Mouse (Mus musculus) frontal cortex, postnatal 14 days (tissue): ENCODE results near the gene Sidt2.
A peak's percentile ranks its signal among the peaks of the same experiment; 100 is the strongest.

Experiments
- DNase-seq, 2 experiments: peaks; one replicate each; pipeline ENCODE4 v3.0.0; 2022; ENCODE audit warnings: low spot score in 2 of 2

Sidt2 gene

DNA sequence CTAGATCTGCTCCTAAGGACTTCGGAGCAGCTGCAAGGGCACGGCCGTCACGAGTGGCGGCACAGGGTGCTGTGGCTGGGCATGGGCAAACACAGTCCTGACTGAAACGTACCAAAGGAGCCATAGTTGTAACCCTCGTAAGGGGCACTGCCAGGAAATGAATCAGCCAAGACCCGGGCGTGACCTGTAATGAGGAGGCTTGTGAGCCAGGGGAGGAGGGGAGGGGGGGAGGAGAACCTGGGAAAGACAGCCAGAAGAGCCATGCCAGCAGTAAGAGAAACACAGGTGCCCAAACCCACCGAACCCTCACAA, 8.2 kb downstream of the Sidt2 start:
- no peak for DNase-seq

DNA sequence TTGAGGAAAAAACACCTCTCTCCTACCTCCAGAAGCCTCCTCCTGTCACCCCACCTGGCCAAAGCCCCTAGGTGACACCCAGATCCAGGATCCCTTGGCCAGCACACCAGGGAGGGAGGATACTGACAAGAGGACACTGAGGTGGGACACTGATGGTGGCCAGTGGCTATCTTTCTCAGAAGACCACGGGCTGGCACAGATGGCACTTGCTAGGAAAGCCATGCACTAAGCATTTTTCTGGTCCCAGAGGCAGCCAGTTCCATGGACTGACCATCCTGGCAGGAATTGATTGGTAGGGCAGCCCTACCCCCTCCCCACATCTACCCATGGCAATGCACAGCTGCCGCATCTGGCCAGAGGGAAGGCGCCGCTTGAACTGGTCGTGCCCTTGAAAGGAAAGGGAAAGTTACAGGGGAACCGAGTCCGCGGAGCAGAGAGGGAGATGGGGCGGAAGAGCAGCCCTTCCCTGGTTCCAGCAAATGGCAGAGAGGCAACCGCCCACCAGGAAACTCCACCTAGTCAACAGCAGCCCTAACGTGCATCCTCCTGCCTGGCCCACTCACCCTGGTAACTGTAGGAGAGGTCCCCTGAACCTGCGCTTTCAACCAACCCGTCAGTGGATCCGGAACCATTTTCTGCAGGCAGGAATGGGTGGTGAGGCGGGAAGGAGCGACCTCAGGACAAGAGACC, 8.7 kb downstream of the Sidt2 start:
- no peak for DNase-seq

- DNase-seq, result no peak
Observed at GRCm38 (mm10) chr9:45945721-45946120, 9.3 kb downstream of the Sidt2 start.

DNA sequence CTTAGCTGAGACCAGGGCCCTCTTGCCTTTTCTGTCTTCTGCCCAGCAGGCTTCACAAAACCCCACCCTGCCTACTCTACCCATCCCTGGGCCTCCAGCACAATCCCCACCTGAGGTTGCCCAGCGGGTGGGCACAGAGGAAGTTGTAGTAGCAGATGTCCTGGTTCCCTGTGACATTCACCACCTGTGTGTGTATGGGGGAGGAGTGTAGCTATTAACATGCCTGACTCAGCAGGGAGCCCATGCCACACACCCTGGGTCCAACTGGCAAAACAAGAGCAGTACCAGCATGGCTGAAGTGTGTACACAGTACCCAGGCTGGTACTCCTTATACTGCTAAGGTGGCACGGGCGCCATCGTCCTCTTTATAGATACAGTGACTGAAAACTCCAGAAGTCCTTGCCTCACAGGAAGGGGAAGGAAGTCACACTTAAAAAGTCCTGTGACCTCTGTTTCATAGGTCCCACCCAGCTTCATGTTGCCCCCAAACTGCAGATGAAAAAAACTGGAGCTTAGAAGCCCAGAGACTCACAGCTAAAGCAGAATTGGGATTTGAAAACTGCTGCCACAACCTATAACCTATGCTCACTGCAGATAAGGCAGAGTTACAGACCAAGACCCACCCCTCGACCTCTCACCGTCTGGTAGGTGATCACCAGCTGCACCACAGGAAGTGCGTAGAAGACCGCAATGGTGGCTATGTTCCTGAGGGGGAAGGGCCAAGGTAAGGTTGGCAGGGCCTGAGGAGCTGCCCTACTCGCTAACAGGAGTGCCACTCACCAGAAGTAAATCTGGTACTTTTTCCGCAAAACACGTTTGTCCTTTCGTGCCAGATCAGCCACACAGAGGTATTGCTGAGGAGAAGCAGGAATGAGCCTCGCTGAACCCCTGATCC, 10.3 kb downstream of the Sidt2 start:
- no peak for DNase-seq

- DNase-seq, result no peak
Observed at GRCm38 (mm10) chr9:45943628-45944505, 11.2 kb downstream of the Sidt2 start.

DNA sequence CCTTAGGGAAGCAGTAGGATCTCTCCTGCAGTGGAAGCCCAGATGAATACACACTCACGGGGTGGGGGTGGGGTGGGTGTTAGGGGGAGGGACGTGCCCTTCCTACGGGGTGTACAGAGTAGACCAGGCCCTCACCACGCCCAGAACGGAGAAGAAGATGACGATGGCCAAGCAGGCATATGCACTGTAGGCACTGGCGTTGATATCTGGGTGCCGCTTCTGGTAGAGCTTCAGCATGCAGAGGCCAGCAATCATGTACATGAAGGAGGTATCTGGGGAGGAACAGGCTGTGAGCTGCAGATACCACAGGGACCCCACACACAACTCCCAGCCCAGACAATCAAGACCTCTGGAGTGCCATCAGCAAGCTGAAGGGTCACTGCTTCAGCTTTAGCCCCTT, 12.1 kb downstream of the Sidt2 start:
- DNase-seq, result no peak

GRCm38 (mm10) chr9:45942464-45942863, 12.6 kb downstream of the Sidt2 start:
- DNase-seq, result no peak

- DNase-seq, result no peak
Observed at GRCm38 (mm10) chr9:45941329-45941888, 13.6 kb downstream of the Sidt2 start.

- DNase-seq, result no peak
Observed at GRCm38 (mm10) chr9:45939794-45940193, 15.3 kb downstream of the Sidt2 start.

DNA sequence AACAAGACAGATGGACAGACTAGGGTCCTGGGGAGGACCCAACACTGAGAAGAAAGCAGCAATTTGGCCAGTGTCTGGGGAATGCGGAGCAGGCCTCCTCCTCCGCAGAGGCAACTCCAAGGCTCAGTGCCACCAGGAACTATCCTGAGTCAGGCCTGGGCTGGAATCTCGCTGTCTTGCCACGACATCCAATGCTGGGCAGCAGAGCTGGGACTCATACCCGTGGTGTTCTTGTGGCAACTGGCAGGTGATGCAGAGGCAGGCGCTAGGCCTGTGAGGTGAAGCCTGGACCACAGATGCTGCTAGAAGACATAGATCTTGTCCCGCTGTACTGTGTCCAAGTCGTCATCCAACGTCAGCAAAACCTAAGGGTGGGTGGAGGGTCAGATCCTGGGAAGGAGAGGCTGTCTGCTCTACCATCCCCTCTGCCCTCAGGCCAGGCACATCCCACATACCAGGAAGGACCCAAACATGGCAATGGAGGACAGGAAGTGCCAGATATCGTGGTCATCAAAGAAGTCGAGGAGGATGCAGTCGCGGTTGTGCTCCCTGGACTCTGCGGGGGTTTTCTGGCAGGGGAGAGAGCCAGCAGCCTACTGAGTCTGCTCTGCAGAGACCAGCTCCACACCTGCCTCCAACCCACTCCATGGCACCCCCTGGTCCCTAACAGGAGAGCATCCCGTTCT, 16.0 kb downstream of the Sidt2 start:
- DNase-seq, result no peak

DNA sequence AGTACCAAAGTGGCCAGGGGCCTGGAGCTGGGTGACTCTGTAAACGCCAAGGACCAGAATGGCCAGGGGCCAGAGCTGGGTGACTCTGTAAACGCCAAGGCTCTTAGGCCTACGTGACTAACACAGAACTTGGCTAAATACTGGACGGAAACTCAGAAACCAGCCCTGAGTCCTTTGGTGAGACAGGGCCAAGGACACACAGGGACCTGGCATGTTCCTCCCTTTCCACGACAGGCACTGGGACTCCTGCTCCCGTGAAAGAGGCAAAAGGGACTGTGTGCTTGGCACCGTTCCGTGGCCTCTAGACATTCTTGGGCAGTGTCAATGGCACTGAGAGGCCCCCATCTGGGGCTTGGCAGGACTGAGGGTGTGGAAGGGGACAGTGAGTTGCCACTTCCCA, 17.0 kb downstream of the Sidt2 start:
- DNase-seq, result no peak

- DNase-seq, result peak in 1 of 2 experiments; percentile 49
Observed at GRCm38 (mm10) chr9:45936883-45937282, 18.2 kb downstream of the Sidt2 start.

- DNase-seq, result no peak
Observed at GRCm38 (mm10) chr9:45935628-45936210, 19.3 kb downstream of the Sidt2 start, which contains the start of gene Tagln. Gene Tagln (minus strand): TSS chr9:45936058.

DNA sequence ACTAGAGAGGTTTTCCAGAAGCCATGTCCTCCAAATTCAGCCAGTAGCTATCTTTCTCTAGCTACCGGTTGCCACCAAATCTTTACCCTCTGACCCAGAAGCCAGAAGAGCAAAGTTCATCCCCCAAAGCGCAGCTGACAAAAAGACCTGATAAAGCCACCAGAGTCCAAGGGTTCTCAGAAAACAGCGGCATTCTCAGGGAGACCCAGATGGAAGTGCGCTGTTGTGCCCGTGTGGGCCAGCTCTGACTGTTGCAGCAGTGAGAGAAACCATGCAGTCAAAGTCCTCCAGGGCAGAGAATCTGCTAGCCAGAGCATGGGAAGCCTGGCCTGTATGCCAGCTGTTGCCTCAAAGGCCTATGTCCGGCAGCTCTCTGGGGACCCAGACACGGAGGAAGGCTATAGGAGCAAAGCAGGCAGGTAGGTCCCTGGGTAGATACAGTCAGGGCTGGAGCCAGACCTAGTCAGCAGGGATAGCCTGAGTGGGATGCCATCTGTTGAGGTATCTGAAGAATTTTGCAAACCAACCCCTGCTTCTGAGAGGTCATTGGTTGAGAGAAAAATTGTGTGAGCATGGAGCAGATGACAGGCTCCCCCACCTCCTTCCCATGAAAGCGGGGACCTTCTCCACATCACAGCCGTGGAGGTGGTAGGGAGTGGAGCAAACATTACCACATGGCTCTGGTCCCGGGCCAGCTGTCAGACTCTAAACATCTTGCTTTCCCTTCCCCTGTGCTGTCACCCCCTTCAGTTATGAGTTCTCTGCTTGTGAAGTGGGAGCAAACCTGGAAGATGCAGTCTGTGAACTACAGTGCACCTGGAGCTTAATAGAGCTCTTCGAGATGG, 22.3 kb downstream of the Sidt2 start:
- DNase-seq, result no peak

DNA sequence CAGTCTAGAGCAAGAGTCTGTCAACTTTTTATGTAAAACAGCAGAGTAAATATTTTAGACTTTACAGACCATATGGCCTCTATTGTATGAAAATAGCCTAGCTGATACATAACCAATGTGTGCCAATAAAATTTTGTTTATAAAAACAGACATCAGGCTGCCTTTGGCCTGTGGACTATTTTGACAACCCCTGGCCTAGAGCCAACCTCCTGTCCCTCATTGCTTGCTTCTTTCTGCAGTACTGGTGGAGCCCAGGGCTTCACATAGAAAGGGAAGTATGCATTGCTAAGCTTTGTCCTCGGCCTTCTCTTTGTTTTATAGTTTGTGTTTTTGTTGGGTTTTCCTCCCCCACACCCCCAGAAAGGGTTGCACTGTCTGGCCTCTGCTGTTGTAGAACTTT, 23.1 kb downstream of the Sidt2 start:
- no peak for DNase-seq

DNA sequence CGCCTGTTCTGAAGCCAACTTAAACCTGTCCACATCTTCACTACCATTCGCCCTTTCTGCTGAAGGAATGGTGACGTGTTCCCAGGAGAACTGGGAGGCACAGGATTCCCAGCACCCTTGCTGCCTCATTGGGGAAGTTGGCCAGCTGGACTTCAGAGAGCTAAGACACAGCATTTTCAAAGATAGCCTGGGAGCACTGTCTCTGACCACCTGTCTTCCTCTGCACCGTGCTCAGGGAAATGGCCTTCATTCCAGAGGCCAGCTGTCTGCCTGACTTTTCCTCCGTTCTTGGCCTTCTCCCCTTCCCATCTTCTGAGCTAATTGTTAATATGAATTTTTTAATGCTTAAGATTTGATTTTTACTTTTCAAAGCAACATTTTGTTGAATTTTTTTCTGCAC, 25.8 kb downstream of the Sidt2 start:
- DNase-seq, result no peak

GRCm38 (mm10) chr9:45919895-45920294, 35.2 kb downstream of the Sidt2 start:
- DNase-seq, result no peak

DNA sequence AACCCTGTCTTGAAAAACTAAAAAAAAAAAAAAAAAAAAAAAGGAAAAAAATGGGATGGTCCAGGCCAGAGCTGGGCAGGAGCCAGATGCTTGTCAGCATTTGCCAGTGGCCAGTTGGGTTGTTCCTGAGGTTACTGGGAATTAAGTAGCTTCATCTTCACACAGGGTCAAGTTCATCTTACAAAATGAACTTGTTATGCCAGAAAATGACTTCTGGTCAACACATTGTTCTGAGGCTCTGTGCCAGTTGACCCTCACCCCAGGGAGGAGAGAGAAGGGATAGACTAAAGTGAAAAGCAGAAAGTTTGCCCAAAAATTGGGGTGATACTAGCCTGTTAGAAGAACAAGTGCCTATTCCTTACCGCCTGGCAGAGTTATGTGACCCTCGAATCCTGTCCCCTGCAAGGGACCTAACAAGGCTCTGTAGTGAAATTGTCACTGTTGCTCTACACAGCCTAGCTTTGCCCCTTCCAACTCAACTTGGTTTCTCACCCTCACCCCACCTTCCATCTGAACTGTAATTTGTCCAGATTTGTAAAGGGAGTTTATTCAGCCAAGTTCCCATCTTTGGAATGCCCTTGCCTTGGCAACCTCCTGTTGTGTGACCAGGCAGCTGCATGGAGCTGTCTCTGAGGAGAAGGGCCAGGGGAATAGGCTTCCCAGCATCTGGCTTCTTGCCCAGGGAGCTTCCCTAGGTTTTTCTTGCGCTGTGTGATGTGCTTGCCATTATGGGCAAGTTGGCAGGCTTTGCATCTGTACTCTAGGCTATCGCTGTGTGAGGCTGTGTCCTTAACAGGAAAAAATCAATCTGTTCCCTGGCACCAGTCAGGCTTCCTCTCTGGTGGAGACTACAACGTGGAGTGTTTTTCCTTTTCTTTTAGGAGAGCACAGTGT, 37.8 kb downstream of the Sidt2 start:
- peak; percentile 49 to 64 for DNase-seq

DNA sequence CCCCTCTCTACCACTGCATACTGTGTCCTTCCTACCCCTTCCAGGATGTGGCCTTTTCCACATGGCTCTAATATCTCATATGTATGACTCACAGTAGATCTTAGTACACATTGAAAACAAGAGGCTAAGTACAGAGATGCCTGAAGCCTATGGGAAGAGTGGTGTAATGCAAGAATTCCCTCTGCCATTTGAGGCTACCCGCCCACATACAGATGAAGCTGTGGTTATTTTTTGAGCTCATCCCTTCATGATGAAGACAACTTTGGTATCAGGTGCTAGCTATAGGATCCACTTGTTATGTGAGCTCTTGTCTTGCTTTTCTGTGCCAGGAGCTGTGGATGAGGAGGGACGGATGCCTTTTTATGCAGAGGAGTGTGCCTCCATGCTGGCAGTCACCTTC, 39.4 kb downstream of the Sidt2 start:
- no peak for DNase-seq
